ENCODE assay signal across 9 mouse cellular contexts in genomic region chr1:134232778-134233531, GRCm38 (mm10). TPM values are rescaled to one million over a fixed set of nuclear protein-coding genes. Genes with fewer than 3 reads are reported as not detected.
A peak's percentile ranks its signal among the peaks of the same experiment; 100 is the strongest.
DNase-seq lines count a peak whose midpoint lies in the region; ATAC-seq and TF ChIP-seq lines count a peak whose summit lies in the region.
"Had no signal": no experiment of that assay in that cellular context is flagged by ENCODE, and none has a peak within 500 bp of the region (broad histone marks: within the 10 kb centered on the region; RNA-seq: fewer than 3 reads in every experiment).

No protein-coding gene starts in this region.

- ATAC-seq in kidney, embryonic 16.5 days (ENCODE audit: low FRiP score, low TSS enrichment): peak; percentile 75
- peak; percentile 78 for ATAC-seq in stomach, embryonic 16.5 days (ENCODE audit: insufficient read depth, low FRiP score)

- H3K36me3 ChIP-seq in kidney, embryonic 16.5 days (ENCODE audit: insufficient read depth, low read length): no peaks in the 10 kb centered on the region
- H3K36me3 ChIP-seq in stomach, embryonic 16.5 days (ENCODE audit: control insufficient read depth, insufficient read depth, low read length): no peaks in the 10 kb centered on the region
- H3K36me3 ChIP-seq: embryonic facial prominence, embryonic 13.5 days had no signal

- TF ChIP-seq CTCF in brain, embryonic 14.5 days (IDR thresholded peaks at IDR 0.05; ENCODE audit: borderline replicate concordance, extremely low read depth, insufficient read depth, insufficient read length): no peak
- no peak for TF ChIP-seq CTCF in lung, adult 2 months (IDR thresholded peaks at IDR 0.05; ENCODE audit: insufficient read depth, low read length)

- H3K4me3 ChIP-seq in kidney, embryonic 16.5 days (ENCODE audit: low read length): peak overlapping the region; percentile 51; the same call in 1 of the 2 replicates
- no peak overlapping the region for H3K4me3 ChIP-seq in lung, adult 2 months (replicated peaks; ENCODE audit: extremely low read depth, low read depth, low read length)
- peak overlapping the region; percentile 46 for H3K4me3 ChIP-seq in stomach, embryonic 16.5 days (replicated peaks; ENCODE audit: low read length)
- H3K4me3 ChIP-seq: embryonic facial prominence, embryonic 13.5 days had no signal

- peaks cover 41% of the 10 kb centered on the region for H3K4me1 ChIP-seq in kidney, embryonic 16.5 days (ENCODE audit: insufficient read depth, low read length)
- H3K4me1 ChIP-seq in lung, adult 2 months (ENCODE audit: control insufficient read depth, insufficient read depth, low read length): peaks cover 8% of the 10 kb centered on the region; the same call in 1 of the 2 replicates
- peaks cover 16% of the 10 kb centered on the region for H3K4me1 ChIP-seq in stomach, embryonic 16.5 days (ENCODE audit: control insufficient read depth, insufficient read depth, low read length)

- peak; percentile 93 for DNase-seq in heart, adult 11 months
- DNase-seq in heart, adult 8-10 months (ENCODE audit: low spot score): no peak
- peak; percentile 72 for DNase-seq in brain, embryonic 14.5 days (ENCODE audit: low read depth)
- DNase-seq in frontal cortex, postnatal 36 days (ENCODE audit: low spot score in 2 of 2): peak; percentile 63 to 81
- DNase-seq in lung, adult 2 months: peak; percentile 41
- no peak for DNase-seq in thymus, adult 18-20 months

- peak overlapping the region; percentile 88 for H3K27ac ChIP-seq in kidney, embryonic 16.5 days (ENCODE audit: low read length)
- H3K27ac ChIP-seq in stomach, embryonic 16.5 days (ENCODE audit: low read length): peak overlapping the region; percentile 89
- H3K27ac ChIP-seq: embryonic facial prominence, embryonic 13.5 days had no signal

- H3K9me3 ChIP-seq in kidney, embryonic 16.5 days (ENCODE audit: low read length): no peaks in the 10 kb centered on the region
- H3K9me3 ChIP-seq in stomach, embryonic 16.5 days (replicated peaks; ENCODE audit: control insufficient read depth, low read length): no peaks in the 10 kb centered on the region
- H3K9me3 ChIP-seq: embryonic facial prominence, embryonic 13.5 days had no signal

- H3K4me2 ChIP-seq in kidney, embryonic 16.5 days (replicated peaks; ENCODE audit: low read depth, low read length): peak overlapping the region; percentile 89
- H3K4me2 ChIP-seq in stomach, embryonic 16.5 days (ENCODE audit: low read depth, low read length): peak overlapping the region; percentile 88
- H3K4me2 ChIP-seq: embryonic facial prominence, embryonic 13.5 days had no signal

- no peak for TF ChIP-seq POLR2A in brain, embryonic 14.5 days (IDR thresholded peaks at IDR 0.05; ENCODE audit: borderline replicate concordance, extremely low read depth, insufficient read depth, insufficient read length, poor library complexity, severe bottlenecking)
- no peak for TF ChIP-seq POLR2A in lung, adult 2 months (IDR thresholded peaks at IDR 0.05; ENCODE audit: borderline replicate concordance, extremely low read depth, low read depth, low read length)

- peaks cover 24% of the 10 kb centered on the region for H3K27me3 ChIP-seq in kidney, embryonic 16.5 days (ENCODE audit: insufficient read depth, low read length)
- peaks cover 26% of the 10 kb centered on the region for H3K27me3 ChIP-seq in stomach, embryonic 16.5 days (ENCODE audit: control insufficient read depth, insufficient read depth, low read length)

- H3K9ac ChIP-seq in kidney, embryonic 16.5 days (replicated peaks; ENCODE audit: low read length): 0 out of 2 replicates have a peak overlapping the region, but pooled peaks have one; percentile 5
- peak overlapping the region; percentile 49; the same call in 1 of the 2 replicates for H3K9ac ChIP-seq in stomach, embryonic 16.5 days (ENCODE audit: low read length)
- H3K9ac ChIP-seq: embryonic facial prominence, embryonic 13.5 days had no signal

- WGBS in kidney, embryonic 16.5 days: 25% methylated on average over 12 of the region's 12 CpGs
- WGBS in lung, adult 2 months: 42% methylated on average over 11 of the region's 12 CpGs
- WGBS in stomach, embryonic 16.5 days: 46% methylated on average over 12 of the region's 12 CpGs

RNA-seq across cellular contexts. Expression of gene Adora1, which starts 2.3 kb away (rescaled TPM):
- 10 to 100 TPM in 3 of 4 experiments, 1 to 10 TPM in 1; 8.6 to 14.1 (median 12.7) TPM for total RNA-seq in heart, adult 8-10 months (2022)
- 12.9 and 15.2 TPM in 2 replicates for polyA plus RNA-seq in brain, embryonic 14.5 days (2012; rRNA removed)
- 10.4 and 10.6 TPM in 2 replicates for polyA plus RNA-seq in kidney, embryonic 16.5 days (2015; fragmentation: Nextera tagmentation; extraction: Ambion mirVana)
- polyA plus RNA-seq in lung, adult 2 months (2012; rRNA removed): 7.6 and 9.1 TPM in 2 replicates
- polyA plus RNA-seq in stomach, embryonic 16.5 days (2015; fragmentation: Nextera tagmentation; extraction: Ambion mirVana): 15.3 and 22.3 TPM in 2 replicates

RNA-seq across cellular contexts. Expression of gene Mybph, which starts 39.7 kb away (rescaled TPM):
- under 1 TPM in 1 of 4 experiments, not detected in 3; 0.28 TPM for total RNA-seq in heart, adult 8-10 months (2022)
- 0.98 and 1.4 TPM in 2 replicates for polyA plus RNA-seq in brain, embryonic 14.5 days (2012; rRNA removed)
- polyA plus RNA-seq in kidney, embryonic 16.5 days (2015; fragmentation: Nextera tagmentation; extraction: Ambion mirVana): 1.6 and 1.7 TPM in 2 replicates
- 0.14 and 7.7 TPM in 2 replicates for polyA plus RNA-seq in lung, adult 2 months (2012; rRNA removed)
- 0.35 and 9.0 TPM in 2 replicates for polyA plus RNA-seq in stomach, embryonic 16.5 days (2015; fragmentation: Nextera tagmentation; extraction: Ambion mirVana)

RNA-seq across cellular contexts. Expression of gene Chil1, which starts 51.0 kb away (rescaled TPM):
- total RNA-seq in heart, adult 8-10 months (2022): 1 to 10 TPM in 1 of 4 experiments, under 1 TPM in 3; 0.38 to 2.7 (median 0.51) TPM
- polyA plus RNA-seq in brain, embryonic 14.5 days (2012; rRNA removed): 2.0 and 2.6 TPM in 2 replicates
- polyA plus RNA-seq in kidney, embryonic 16.5 days (2015; fragmentation: Nextera tagmentation; extraction: Ambion mirVana): 0.85 and 1.4 TPM in 2 replicates
- polyA plus RNA-seq in lung, adult 2 months (2012; rRNA removed): 1,144 and 1,277 TPM in 2 replicates
- 3.6 and 4.9 TPM in 2 replicates for polyA plus RNA-seq in stomach, embryonic 16.5 days (2015; fragmentation: Nextera tagmentation; extraction: Ambion mirVana)

RNA-seq across cellular contexts. Expression of gene Myog, which starts 56.8 kb away (rescaled TPM):
- total RNA-seq in heart, adult 8-10 months (2022): not detected
- polyA plus RNA-seq in brain, embryonic 14.5 days (2012; rRNA removed): 1.3 and 2.6 TPM in 2 replicates
- polyA plus RNA-seq in kidney, embryonic 16.5 days (2015; fragmentation: Nextera tagmentation; extraction: Ambion mirVana): 2.4 and 3.4 TPM in 2 replicates
- 1.7 TPM in 1 of 2 replicates, not detected in the other for polyA plus RNA-seq in lung, adult 2 months (2012; rRNA removed)
- polyA plus RNA-seq in stomach, embryonic 16.5 days (2015; fragmentation: Nextera tagmentation; extraction: Ambion mirVana): 1.2 and 28.7 TPM in 2 replicates

Comparison
In these comparisons a context has a peak if more than half of its experiments do, and no peak if none do; other contexts are left out.
1. DNase-seq: peak in heart, adult 11 months (single experiment), brain, embryonic 14.5 days (single experiment), frontal cortex, postnatal 36 days (2 of 2) and lung, adult 2 months (single experiment); none in heart, adult 8-10 months (single experiment) and thymus, adult 18-20 months (0 of 2).
2. RNA of gene Chil1, which starts 51.0 kb away (polyA plus RNA-seq): 1,144 to 1,277 TPM in lung, adult 2 months; 3.6 to 4.9 TPM in stomach, embryonic 16.5 days, 2.0 to 2.6 TPM in brain, embryonic 14.5 days and 0.85 to 1.4 TPM in kidney, embryonic 16.5 days; every median in the first group is over 100 times any median in the second.